Mouse (Mus musculus): ENCODE results near the gene Dnmt3a.

Dnmt3a gene

GRCm38 (mm10) chr12:3817566-3817965 is 11.8 kb downstream of the Dnmt3a start:
- DNase-seq (ENCODE audit: low read depth in 2 of 2, low spot score in 2 of 2): no peak

GRCm38 (mm10) chr12:3819899-3820298 is 14.1 kb downstream of the Dnmt3a start:
- DNase-seq (ENCODE audit: low read depth in 2 of 2, low spot score in 2 of 2): no peak

GRCm38 (mm10) chr12:3823408-3823807 is 17.6 kb downstream of the Dnmt3a start:
- no peak for DNase-seq (ENCODE audit: low read depth in 2 of 2, low spot score in 2 of 2)

- no peak for DNase-seq (ENCODE audit: low read depth in 2 of 2, low spot score in 2 of 2)
Observed at GRCm38 (mm10) chr12:3824906-3825713, 19.3 kb downstream of the Dnmt3a start.

GRCm38 (mm10) chr12:3825714-3826080 is 19.9 kb downstream of the Dnmt3a start:
- no peak for DNase-seq (ENCODE audit: low read depth in 2 of 2, low spot score in 2 of 2)

GRCm38 (mm10) chr12:3827771-3828170 is 22.0 kb downstream of the Dnmt3a start:
- DNase-seq (ENCODE audit: low read depth in 2 of 2, low spot score in 2 of 2): no peak

GRCm38 (mm10) chr12:3833059-3833760 is 27.4 kb downstream of the Dnmt3a start:
- DNase-seq (ENCODE audit: low read depth in 2 of 2, low spot score in 2 of 2): no peak

GRCm38 (mm10) chr12:3833851-3834273 is 28.1 kb downstream of the Dnmt3a start:
- no peak for DNase-seq (ENCODE audit: low read depth in 2 of 2, low spot score in 2 of 2)

- DNase-seq (ENCODE audit: low read depth in 2 of 2, low spot score in 2 of 2): peak; percentile 37
Observed at GRCm38 (mm10) chr12:3834373-3835314, 28.8 kb downstream of the Dnmt3a start.

- DNase-seq (ENCODE audit: low read depth in 2 of 2, low spot score in 2 of 2): no peak
Observed at GRCm38 (mm10) chr12:3835576-3835975, 29.8 kb downstream of the Dnmt3a start.

GRCm38 (mm10) chr12:3837081-3837832 is 31.4 kb downstream of the Dnmt3a start:
- DNase-seq (ENCODE audit: low read depth in 2 of 2, low spot score in 2 of 2): no peak

- no peak for DNase-seq (ENCODE audit: low read depth in 2 of 2, low spot score in 2 of 2)
Observed at GRCm38 (mm10) chr12:3838009-3838408, 32.2 kb downstream of the Dnmt3a start.

GRCm38 (mm10) chr12:3839662-3840061 is 33.9 kb downstream of the Dnmt3a start:
- DNase-seq (ENCODE audit: low read depth in 2 of 2, low spot score in 2 of 2): no peak

- no peak for DNase-seq (ENCODE audit: low read depth in 2 of 2, low spot score in 2 of 2)
Observed at GRCm38 (mm10) chr12:3841121-3841520, 35.3 kb downstream of the Dnmt3a start.

GRCm38 (mm10) chr12:3842843-3843242 is 37.0 kb downstream of the Dnmt3a start:
- no peak for DNase-seq (ENCODE audit: low read depth in 2 of 2, low spot score in 2 of 2)

GRCm38 (mm10) chr12:3843371-3843861 is 37.6 kb downstream of the Dnmt3a start:
- no peak for DNase-seq (ENCODE audit: low read depth in 2 of 2, low spot score in 2 of 2)

GRCm38 (mm10) chr12:3843918-3844317 is 38.1 kb downstream of the Dnmt3a start:
- DNase-seq (ENCODE audit: low read depth in 2 of 2, low spot score in 2 of 2): no peak

GRCm38 (mm10) chr12:3844335-3844734 is 38.5 kb downstream of the Dnmt3a start:
- no peak for DNase-seq (ENCODE audit: low read depth in 2 of 2, low spot score in 2 of 2)

GRCm38 (mm10) chr12:3849481-3849880 is 43.7 kb downstream of the Dnmt3a start:
- no peak for DNase-seq (ENCODE audit: low read depth in 2 of 2, low spot score in 2 of 2)

GRCm38 (mm10) chr12:3850165-3850564 is 44.4 kb downstream of the Dnmt3a start:
- no peak for DNase-seq (ENCODE audit: low read depth in 2 of 2, low spot score in 2 of 2)

All from CD8-positive naive resting alpha-beta T cell, adult 2 months (primary cell).